Mouse (Mus musculus): ENCODE data around the gene Ugt1a6b. TPM values are rescaled to one million over a fixed set of nuclear protein-coding genes. Genes with fewer than 3 reads are reported as not detected.
"Not testable (repeated sequence)": the region's sequence is repeated elsewhere in the genome, so short reads cannot be mapped to it uniquely, and the experiment has no call there.

The Ugt1a6b gene
- 0.29 and 0.90 TPM in 2 replicates for polyA plus RNA-seq (2012; rRNA removed)

DNA sequence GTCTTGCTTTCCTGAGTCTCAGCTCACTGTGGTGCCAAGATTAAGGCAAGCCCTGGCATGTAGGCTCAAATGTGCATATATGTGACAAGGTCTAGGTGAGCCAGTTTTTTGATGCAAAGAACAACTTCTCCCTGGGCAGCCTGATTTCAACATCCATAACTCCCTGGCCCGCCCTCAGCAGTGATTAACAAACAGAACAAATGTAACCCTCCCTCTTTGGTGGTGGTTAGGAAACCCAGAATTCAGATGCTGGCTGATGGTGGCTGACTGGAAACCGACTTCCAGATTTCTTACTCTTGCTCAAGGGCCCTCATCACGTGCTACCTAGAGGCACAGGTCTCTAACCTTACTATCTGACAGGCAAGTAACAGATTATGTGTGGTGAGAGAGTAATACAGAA lies at the start of gene Ugt1a6b:
Ugt1a6b (plus strand) TSS at position 234 of the 400 bp plus-strand sequence.
- WGBS = 37% methylated on average over 3 of the region's 3 CpGs
- not testable (repeated sequence) for H3K27me3 ChIP-seq (ENCODE audit: control insufficient read depth, insufficient read depth, low read length); H3K36me3 ChIP-seq (ENCODE audit: control insufficient read depth, insufficient read depth, low read length); H3K27ac ChIP-seq (ENCODE audit: insufficient read depth, low read length); DNase-seq (ENCODE audit: low read depth in 1 of 2, low spot score in 2 of 2); H3K4me1 ChIP-seq (ENCODE audit: control insufficient read depth, insufficient read depth, insufficient read length); H3K4me3 ChIP-seq (ENCODE audit: extremely low read depth, insufficient read depth, insufficient read length)

DNA sequence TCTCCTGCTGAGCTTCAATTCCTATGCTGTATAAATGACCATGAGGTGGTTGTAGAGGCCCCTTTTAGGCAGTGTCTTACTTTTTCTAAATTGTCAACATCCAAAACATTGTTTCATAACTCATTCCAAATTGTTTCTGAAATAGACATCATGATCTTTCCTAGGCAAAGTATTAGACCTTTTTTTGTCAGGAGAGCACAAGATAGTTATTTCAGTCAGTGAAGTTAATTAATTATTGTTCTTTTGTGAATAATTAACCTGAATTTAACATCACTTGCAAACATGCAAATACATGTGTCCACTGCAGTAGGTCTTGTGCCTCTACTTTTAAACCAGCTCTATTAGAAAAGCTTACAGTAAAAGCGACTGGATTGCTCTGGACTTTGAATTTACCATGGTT lies 48.0 kb upstream of the Ugt1a6b start, which contains the start of gene Ugt1a10:
Ugt1a10 (plus strand) TSS at position 301 of the 400 bp plus-strand sequence.
- no peaks in the 10 kb centered on the region for H3K4me1 ChIP-seq (ENCODE audit: control insufficient read depth, insufficient read depth, insufficient read length)
- no peak for DNase-seq (ENCODE audit: low read depth in 1 of 2, low spot score in 2 of 2)
- TF ChIP-seq CTCF (IDR thresholded peaks at IDR 0.05; ENCODE audit: extremely low read depth, insufficient read depth, insufficient read length, insufficient replicate concordance) (no peak), POLR2A (IDR thresholded peaks at IDR 0.05; ENCODE audit: low read depth, low read length) (no peak)
- H3K27ac ChIP-seq (ENCODE audit: insufficient read depth, low read length) = no peak within 1 kb of the TSS
- H3K36me3 ChIP-seq (ENCODE audit: control insufficient read depth, insufficient read depth, low read length) = no peaks in the 10 kb centered on the region
- no peaks in the 10 kb centered on the region for H3K27me3 ChIP-seq (ENCODE audit: control insufficient read depth, insufficient read depth, low read length)
- H3K4me3 ChIP-seq (ENCODE audit: extremely low read depth, insufficient read depth, insufficient read length) = no peak within 1 kb of the TSS
- 83% methylated on average over 1 of the region's 1 CpGs for WGBS

DNA sequence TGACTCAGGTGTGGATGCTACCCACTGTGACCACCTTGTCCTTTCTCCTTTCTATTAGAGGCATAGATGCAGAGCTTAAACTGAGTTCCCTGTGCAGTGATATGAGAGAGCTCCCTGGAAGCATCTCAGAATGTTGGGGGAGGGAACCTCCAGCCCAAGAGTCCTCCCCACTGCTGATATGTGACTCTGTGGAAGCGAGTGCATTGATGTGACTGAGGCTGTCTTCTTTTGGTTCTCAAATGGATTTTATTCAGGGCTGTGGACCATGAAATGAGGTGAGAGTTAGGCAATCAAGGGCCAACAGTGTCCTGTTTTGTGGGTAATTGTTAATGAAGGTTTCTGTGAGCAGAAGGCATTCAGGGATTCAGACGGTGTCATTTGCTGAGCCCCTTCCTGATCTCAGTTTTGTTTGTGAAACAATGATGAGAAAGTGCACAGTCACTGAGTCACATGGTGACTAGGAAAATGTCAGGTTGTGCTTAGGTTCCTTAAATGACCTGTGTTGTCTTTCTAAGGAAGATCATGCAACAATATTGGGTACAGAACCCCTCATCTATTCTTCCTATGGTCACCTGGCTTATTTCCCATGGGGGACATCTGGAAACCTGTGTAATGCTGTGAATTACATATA lies 36.5 kb upstream of the Ugt1a6b start:
- DNase-seq (ENCODE audit: low read depth in 1 of 2, low spot score in 2 of 2); H3K27me3 ChIP-seq (ENCODE audit: control insufficient read depth, insufficient read depth, low read length); H3K27ac ChIP-seq (ENCODE audit: insufficient read depth, low read length); H3K4me1 ChIP-seq (ENCODE audit: control insufficient read depth, insufficient read depth, insufficient read length); H3K4me3 ChIP-seq (ENCODE audit: extremely low read depth, insufficient read depth, insufficient read length); H3K36me3 ChIP-seq (ENCODE audit: control insufficient read depth, insufficient read depth, low read length): not testable (repeated sequence)
- 64% methylated on average over 1 of the region's 2 CpGs for WGBS

DNA sequence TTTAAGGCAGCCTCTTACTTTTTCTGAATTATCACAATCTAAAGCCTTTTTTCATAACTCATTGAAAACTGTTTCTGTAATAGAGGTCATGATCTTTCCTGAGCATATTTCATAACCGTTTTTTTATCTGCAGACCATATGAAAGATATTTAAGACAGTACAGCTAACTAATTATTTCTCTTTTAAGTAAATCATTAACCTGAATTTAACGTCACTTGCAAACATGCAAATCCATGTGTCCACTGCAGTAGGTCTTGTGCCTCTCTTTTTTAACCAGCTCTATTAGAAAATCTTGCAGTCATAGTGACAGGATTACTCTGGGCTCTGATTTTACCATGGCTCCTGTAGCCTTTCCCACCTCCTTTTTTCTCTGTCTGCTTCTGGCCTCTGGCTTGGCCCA lies 32.6 kb upstream of the Ugt1a6b start, which contains the start of gene Ugt1a9:
Ugt1a9 (plus strand) TSS at position 306 of the 400 bp plus-strand sequence.
- H3K27me3 ChIP-seq (ENCODE audit: control insufficient read depth, insufficient read depth, low read length) = no peaks in the 10 kb centered on the region
- no peak within 1 kb of the TSS for H3K27ac ChIP-seq (ENCODE audit: insufficient read depth, low read length)
- no peak within 1 kb of the TSS for H3K4me3 ChIP-seq (ENCODE audit: extremely low read depth, insufficient read depth, insufficient read length)
- no peaks in the 10 kb centered on the region for H3K36me3 ChIP-seq (ENCODE audit: control insufficient read depth, insufficient read depth, low read length)
- DNase-seq (ENCODE audit: low read depth in 1 of 2, low spot score in 2 of 2) = no peak
- H3K4me1 ChIP-seq (ENCODE audit: control insufficient read depth, insufficient read depth, insufficient read length) = no peaks in the 10 kb centered on the region
- TF ChIP-seq POLR2A (IDR thresholded peaks at IDR 0.05; ENCODE audit: low read depth, low read length) (no peak), CTCF (IDR thresholded peaks at IDR 0.05; ENCODE audit: extremely low read depth, insufficient read depth, insufficient read length, insufficient replicate concordance) (no peak)
- 88% methylated on average over 2 of the region's 2 CpGs for WGBS

DNA sequence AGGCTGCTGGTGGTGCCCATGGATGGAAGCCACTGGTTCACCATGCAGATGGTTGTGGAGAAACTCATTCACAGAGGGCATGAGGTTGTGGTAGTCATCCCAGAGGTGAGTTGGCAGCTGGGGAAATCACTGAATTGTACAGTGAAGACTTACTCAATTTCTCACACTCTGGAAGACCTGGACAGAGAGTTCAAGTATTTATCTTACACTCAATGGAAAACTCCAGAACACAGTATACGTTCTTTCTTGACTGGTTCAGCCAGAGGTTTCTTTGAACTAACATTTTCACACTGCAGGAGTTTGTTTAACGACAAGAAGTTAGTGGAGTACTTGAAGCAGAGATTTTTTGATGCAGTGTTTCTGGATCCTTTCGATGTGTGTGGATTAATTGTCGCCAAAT lies 32.1 kb upstream of the Ugt1a6b start:
- Histone ChIP-seq H3K4me1 (ENCODE audit: control insufficient read depth, insufficient read depth, insufficient read length) (no peaks in the 10 kb centered on the region), H3K27ac (ENCODE audit: insufficient read depth, low read length) (no peak overlapping the region), H3K27me3 (ENCODE audit: control insufficient read depth, insufficient read depth, low read length) (no peaks in the 10 kb centered on the region), H3K36me3 (ENCODE audit: control insufficient read depth, insufficient read depth, low read length) (no peaks in the 10 kb centered on the region), H3K4me3 (ENCODE audit: extremely low read depth, insufficient read depth, insufficient read length) (no peak overlapping the region)
- TF ChIP-seq POLR2A (IDR thresholded peaks at IDR 0.05; ENCODE audit: low read depth, low read length) (no peak), CTCF (IDR thresholded peaks at IDR 0.05; ENCODE audit: extremely low read depth, insufficient read depth, insufficient read length, insufficient replicate concordance) (no peak)
- DNase-seq (ENCODE audit: low read depth in 1 of 2, low spot score in 2 of 2) = no peak
- WGBS = 86% methylated on average over 4 of the region's 4 CpGs

DNA sequence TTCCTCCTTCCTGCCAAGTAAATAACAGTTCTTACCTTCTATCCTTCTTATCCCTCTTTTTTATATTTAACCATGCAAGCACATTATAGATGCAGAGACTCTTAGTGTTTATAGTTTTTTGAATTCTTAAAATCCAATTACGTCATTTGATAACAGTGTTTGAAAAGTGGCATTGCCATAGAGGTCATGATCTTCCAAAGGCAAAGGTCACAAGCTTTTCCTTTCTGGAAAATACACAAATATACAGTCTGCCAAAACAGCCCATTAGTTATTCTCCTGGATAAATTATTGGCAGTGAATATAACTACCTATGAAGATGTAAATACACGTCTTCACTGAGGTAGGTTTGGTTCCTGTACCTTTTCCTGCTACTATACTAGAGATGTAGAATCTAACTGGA lies 28.6 kb upstream of the Ugt1a6b start:
- no peak for TF ChIP-seq CTCF (IDR thresholded peaks at IDR 0.05; ENCODE audit: extremely low read depth, insufficient read depth, insufficient read length, insufficient replicate concordance)
- no peak for TF ChIP-seq POLR2A (IDR thresholded peaks at IDR 0.05; ENCODE audit: low read depth, low read length)
- 89% methylated on average over 2 of the region's 2 CpGs for WGBS
- no peak for DNase-seq (ENCODE audit: low read depth in 1 of 2, low spot score in 2 of 2)

DNA sequence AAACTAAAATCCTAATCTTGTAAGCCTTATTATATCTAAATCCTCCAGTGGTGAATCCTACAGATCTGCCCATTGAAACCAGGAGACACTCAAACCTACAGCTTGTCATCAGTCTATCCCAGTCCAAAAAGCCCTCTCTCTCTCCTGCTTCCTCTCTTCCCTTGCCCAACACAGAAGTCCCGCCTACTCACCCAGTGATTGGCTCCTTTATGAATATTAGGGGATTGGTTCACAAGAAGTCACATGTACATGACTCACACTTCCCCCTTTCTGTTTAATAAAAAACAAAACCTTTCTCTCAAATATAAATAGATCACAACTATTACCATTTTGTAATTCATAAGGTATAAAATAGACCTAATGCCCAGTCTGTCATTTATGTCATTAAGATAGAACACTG lies 25.9 kb upstream of the Ugt1a6b start:
- H3K4me3 ChIP-seq (ENCODE audit: extremely low read depth, insufficient read depth, insufficient read length) = no peak overlapping the region
- DNase-seq (ENCODE audit: low read depth in 1 of 2, low spot score in 2 of 2) = no peak
- no peak overlapping the region for H3K27ac ChIP-seq (ENCODE audit: insufficient read depth, low read length)
- TF ChIP-seq POLR2A (IDR thresholded peaks at IDR 0.05; ENCODE audit: low read depth, low read length) = no peak
- no peak for TF ChIP-seq CTCF (IDR thresholded peaks at IDR 0.05; ENCODE audit: extremely low read depth, insufficient read depth, insufficient read length, insufficient replicate concordance)
- H3K4me1 ChIP-seq (ENCODE audit: control insufficient read depth, insufficient read depth, insufficient read length) = no peaks in the 10 kb centered on the region
- H3K36me3 ChIP-seq (ENCODE audit: control insufficient read depth, insufficient read depth, low read length) = no peaks in the 10 kb centered on the region
- 91% methylated on average over 1 of the region's 1 CpGs for WGBS
- no peaks in the 10 kb centered on the region for H3K27me3 ChIP-seq (ENCODE audit: control insufficient read depth, insufficient read depth, low read length)

More for the DNA sequence above, 28.6 kb upstream of the Ugt1a6b start:
- Histone ChIP-seq H3K4me3 (ENCODE audit: extremely low read depth, insufficient read depth, insufficient read length) (no peak overlapping the region), H3K27me3 (ENCODE audit: control insufficient read depth, insufficient read depth, low read length) (no peaks in the 10 kb centered on the region), H3K4me1 (ENCODE audit: control insufficient read depth, insufficient read depth, insufficient read length) (no peaks in the 10 kb centered on the region), H3K27ac (ENCODE audit: insufficient read depth, low read length) (no peak overlapping the region), H3K36me3 (ENCODE audit: control insufficient read depth, insufficient read depth, low read length) (no peaks in the 10 kb centered on the region)

Data from spleen, adult 2 months (tissue).